Mouse (Mus musculus) ZHBTc4 (cell line): Measurements from ENCODE around the gene Alyref.

Experiments used
- DNase-seq: peaks from one replicate; pipeline ENCODE4 v3.0.0-alpha.2; 2011; ENCODE audit warnings: low read depth, low spot score

Gene Alyref

DNA sequence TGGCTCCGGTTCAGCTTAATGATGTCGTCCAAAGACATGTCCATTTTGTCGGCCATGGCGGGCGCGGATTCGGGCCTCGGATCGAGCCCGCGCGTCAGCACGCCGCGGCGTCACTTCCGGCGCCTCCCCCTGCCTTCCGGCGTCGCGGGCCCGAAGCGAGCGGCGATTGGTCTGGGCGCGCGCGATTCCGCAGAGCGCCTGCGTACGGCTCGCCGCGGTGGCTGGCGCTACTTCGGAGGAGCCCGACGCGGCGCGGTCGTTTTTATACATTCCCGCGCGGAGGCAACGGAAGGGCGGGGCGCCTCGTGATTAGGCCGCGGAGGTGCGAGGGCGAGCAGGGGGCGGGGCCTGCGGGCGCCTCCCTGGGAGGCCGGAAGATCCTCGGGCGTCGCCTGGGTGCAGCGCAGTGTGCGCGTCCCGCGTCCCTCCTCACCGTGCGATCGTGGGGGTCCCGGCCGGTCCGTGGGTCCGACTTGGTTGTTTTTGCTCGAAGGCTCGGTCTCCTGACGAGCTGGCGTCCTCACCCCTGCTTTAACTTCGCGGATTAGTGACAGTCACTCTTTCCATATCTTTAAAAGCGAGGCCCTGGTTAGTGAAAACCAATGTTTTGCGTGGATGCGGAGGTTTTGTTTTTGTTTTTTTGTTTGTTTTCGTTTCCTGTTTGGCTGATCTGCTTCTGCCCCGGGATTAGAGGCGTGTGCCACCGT, at the start of gene Alyref, which contains the start of gene Anapc11:
Gene Alyref, minus strand, starts transcription at position 83 of the 707 bp plus-strand sequence.
Gene Anapc11, plus strand, starts transcription at position 139 of the 707 bp plus-strand sequence.
- DNase-seq: peak; percentile 98

DNA sequence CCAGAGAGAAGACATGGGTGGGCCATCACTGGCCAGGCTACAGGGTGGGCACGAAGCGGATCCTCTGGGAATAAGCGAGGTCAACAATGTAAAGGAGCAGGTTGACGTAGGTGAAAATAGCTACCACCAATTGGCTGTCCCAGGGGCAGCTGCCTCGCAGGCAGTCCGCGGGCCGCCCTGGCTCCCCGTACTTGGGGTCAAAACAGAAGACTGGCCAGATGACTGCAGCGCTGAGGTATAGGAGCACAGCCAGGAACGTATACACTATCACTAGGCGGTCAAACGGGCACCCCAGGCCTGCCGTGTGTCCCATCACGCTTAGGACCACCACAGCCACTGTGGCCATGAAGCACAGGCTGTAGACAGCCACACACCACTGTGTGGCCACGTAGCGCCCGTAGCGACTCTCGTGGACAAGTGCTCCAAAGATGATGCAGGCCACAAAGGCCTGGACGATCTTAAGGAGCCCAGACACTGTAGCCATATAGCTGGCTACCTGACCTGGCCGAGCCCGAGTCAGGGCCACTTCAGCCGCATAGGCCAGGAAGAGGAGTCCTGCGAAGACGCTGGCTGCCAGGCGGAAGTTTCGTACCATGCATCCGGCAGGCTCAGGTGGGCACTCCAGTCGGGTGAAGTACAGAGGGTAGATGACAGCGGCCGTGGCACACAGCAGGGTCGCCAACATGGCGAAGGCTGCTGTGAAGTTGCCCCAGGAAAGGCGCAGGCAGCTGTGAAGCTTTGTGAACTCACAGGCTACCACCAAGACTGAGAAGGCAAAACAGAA, 49.1 kb upstream of the Alyref start:
- DNase-seq: peak; percentile 19

DNA sequence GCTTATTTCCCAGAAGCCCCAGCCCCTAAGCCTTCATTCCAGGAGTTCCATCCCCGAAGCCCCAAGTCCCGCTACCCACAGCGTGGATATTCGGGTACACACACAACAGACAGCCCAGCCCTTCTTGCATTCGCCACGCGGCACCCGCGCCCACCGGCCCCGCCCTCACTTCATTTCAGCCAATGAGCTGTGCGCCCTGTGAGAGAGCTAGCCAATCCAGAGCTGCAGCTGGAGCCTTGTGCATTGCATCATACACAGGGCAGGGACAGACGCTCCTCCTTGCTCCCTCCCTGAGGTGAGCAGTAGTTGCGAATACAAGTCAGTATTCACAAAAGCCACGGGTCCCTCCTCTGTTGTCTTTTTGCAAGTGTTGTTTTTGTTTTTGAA, 45.4 kb upstream of the Alyref start, which contains the start of gene Pycr1:
Gene Pycr1, minus strand, starts transcription at position 169 of the 387 bp plus-strand sequence.
- peak; percentile 96 for DNase-seq

DNA sequence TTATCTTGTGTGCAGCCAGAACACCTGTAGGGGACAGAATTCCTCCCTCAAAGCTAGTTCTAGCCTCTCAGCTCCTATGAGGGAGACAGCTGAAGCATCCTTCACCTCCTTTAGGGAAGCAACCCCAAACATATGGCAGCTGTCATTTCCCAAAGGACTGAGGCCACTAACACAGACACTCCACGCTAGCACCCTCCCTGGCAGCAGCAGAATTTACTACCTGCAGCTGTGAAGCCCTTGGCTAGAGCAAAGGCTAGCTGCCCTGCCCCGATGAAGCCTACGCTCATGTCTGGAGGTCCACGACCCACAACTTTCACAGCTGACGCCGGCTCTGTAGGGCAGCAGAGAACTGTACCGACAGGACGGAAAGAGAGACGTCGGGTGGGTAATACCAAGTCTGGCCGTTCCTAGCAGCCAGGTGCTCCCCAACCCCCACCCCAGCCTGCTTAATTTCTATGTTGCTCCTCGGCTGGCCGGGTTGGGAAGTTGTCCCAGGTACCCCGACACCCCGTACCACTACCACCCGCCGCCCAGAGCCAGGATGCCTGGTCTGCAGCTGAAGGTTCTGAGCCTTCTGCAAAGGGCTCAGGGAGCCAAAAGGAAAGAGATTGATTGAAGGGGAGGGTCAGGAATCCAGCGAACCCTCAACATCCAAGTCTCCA, 44.9 kb upstream of the Alyref start:
- DNase-seq: no peak

DNA sequence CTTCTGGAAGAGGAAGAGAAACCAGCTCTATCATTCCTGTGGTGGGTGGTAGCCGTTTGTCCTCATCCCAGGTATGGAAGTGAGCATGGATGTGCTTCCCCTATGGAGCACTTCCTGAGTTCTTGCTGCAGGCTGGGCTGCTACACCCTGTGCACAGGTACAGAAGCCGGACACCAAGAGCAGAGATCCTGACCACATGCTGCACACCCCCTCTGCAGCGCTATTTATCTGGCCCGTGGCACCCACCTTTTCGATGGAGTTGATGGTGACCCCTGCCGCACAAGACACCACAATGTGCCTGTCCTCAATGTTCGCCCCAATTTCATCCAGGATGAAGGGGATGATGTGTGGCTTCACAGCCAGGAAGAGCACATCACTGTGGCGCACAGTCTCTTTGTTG, 43.7 kb upstream of the Alyref start:
- no peak for DNase-seq

DNA sequence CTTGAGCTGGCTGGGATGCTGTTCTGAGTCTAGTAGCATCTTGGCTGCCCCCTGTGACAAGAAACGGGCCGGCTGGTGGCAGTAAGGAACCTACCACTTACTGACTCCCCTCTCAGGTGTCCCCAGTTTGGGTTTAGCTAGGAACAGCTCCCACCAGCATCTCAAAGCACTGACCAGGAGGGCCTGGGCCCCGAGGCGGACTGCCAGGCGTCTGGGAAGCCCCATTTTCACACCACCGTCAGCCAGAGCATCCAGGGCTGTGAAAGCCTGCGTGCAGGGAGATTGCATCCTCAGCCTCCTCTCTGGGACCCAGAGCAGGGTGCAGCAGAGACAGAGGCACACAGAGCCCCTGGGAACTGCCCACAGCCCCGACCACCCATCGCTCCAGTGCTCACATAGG, 43.1 kb upstream of the Alyref start:
- no peak for DNase-seq

DNA sequence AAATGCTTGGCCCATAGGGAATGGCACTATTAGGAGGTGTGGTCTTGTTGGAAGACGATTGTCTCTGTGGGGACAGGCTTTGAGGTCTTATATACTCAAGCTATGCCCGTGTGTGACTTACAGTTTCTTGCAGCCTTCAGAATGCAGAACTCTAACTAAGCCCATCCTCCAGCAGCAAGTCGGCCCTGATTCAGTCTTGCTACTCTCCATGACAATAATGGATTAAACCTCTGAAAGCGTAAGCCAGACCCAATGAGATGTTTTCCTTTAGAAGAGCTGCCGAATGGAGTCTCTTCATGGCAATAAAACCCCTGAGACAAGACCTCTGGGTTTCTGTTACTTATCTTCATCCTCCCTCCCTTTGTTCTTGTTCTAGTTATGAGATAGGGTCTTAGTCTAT, 36.6 kb upstream of the Alyref start:
- DNase-seq: peak; percentile 51

DNA sequence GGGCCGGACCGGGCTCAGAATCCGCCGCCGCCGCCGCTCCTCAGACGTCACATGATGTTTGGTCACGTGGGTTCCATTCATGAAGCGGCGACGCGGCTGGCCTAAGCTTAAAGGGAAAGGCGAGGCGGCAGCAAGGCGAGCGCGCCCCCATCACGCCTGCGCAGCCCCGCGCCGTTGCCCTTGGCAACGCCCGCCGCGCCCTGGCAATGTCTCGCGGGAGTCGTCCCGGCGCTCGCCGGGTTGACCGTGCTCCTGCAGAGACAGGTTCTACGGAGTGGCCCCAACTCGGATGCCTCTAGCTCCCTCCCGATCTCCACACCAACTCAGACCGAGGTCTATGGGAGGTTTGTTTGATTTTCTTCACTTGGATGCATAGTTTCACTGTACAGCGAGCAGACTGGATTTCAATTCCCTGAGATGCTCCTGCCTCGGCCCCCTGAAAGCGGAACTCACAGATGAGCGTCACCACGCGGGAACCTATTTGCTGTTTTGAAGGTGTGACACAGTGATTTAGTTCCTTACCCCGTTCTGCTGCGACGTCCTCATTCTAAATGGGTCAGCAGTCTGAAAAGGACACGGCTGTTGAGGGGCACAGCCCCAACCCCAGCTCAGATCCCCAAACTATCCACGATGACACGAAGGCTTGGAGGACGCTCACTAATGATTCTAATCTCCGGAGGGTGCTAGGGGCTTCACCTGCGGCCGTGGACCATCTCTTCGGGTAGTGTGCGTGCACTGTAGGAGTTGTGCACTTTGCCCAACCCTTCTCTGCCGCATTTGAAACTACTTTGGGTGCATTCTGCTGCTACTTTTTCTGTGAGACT, 35.6 kb upstream of the Alyref start, which contains the start of gene Mafg:
Gene Mafg, minus strand, starts transcription at position 81 of the 824 bp plus-strand sequence.
- DNase-seq: peak; percentile 99

DNA sequence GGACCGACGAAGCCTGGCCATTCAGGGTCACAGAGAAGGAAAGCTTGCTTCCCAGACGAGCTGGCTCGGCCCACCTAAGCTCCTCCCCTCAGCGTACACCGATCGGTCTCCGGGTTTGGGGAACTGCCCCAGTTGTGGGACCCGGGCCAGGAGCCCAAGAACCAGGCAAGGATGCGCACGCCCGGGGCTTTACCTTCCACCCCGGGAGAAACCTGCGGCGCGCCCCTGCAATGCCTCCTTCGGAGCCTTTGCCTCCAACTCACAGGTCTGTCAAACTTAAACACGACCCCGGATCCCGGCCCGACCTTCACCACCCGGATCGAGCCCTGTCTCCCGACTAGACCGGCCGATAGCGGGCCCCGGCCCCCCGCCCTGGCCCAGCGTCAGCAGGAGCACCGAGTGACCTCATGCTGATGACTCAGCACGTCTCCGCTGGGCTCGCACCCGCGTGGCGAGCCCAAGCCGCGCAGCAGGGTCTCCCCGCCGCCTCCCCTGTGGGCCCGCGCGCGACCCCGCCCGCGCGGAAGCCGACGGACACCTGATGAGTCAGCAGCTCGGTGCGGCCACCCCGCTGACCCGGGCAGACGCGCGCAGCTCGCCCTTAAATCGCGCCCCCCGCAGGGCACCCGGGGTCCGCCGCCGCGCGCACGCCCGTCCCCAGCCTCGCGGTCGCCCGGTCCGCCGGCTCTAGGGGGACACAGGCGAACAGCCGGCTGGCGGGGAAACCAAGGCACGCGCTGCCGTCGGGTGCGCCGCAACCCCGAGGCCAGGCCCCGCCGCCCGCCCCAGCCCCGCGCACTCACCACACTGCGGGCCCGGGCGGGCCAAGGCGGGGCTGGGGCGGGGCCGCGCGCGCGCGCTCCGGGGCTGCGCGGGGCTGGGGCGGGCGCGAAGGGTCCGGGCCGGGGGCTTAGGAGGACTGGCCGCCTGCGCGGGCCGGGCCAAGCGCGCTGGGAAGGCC, 34.7 kb upstream of the Alyref start:
- DNase-seq: peak; percentile 87

DNA sequence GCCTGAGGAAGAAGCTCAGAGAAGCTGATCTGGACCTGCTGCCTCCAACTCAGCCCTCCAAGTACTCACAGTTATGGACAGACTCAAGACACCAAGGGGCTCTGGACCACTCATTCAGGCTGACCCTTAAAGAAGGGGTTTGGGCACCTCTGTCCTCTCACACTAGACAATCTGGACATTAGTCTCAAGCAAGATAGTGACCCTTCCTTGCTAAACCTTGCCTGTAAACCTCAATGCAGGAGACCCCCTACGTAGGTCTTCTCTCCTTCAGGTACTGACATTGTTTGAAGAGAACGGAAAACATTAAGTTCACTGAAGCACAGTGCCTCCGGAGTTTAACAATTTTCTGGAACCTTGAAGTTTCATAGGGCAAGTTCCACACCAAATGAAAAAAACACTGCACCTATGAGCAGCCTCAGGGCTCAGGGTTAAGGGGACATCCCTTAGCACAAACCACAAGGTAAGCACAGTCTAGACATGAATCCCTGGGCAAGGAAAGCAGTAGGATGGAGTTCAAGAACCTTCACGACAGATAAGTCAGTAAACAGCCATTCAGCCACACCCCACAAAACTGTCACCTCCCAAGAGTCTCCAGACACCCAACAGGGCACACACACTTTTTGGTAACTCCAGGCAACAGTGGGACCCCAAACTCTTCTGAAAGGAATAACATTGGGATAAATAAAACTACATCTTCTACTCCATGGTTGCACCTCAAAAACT, 33.7 kb upstream of the Alyref start:
- no peak for DNase-seq

DNA sequence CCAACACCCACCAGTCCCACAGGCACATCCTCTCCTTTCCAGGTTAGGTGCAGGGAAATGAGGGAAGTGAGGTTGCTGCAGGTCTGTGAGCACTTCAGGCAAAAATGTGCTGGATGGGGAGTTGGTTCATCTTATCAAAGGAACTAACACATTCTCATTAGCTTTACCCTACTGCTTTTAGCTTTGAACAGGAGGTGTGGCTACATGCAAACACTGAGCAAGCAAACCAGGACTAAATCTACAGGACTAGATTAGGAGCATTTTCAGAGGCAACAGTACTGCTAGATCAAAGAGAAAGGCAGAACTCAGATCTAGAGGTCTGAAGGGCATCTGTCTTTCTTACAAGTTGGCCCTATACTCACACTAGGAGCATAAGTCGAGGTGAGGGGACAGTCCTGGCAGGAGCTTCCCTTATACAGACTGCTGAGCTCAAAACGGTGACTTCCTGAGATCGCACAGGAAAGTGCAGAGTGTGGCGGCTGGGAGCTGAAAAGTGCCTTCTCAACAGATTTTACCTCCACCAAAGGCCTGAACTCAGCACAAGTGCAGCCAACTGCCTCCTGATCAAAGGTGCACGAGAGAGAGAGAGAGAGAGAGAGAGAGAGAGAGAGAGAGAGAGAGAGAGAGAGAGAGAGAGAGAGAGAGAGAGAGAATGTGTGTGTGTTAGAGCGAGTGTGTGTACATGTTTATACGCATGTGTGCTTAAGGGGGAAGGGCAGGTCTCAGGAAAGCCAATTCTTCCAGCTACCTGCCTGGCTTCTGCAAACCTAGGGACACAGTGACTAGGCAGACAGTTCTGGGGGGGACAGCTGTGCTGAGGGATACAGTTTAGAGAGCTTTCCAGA, 32.9 kb upstream of the Alyref start:
- no peak for DNase-seq

DNA sequence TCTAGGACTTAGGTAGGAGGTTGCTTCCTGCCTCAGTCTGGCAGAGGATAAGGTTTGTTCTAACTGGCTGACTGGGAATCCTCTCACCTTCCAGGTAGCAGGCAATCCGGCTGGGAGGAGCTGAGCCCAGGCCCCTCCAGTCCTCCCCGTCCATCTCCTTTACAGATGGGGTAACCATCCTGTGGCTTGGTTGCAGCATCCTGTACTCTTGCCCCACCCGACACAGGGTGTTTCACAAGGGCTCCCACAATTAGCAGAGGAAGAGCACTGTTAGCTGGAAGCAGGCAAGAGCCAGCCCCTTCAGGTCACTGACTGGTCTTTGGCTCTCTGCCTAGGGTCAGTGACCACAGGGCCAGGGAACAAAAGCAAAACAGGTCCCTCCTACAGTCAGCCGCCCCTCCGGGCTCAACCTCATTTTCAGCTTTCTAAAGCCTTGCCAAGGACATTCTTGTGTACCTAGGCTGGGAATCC, 32.3 kb upstream of the Alyref start:
- no peak for DNase-seq

DNA sequence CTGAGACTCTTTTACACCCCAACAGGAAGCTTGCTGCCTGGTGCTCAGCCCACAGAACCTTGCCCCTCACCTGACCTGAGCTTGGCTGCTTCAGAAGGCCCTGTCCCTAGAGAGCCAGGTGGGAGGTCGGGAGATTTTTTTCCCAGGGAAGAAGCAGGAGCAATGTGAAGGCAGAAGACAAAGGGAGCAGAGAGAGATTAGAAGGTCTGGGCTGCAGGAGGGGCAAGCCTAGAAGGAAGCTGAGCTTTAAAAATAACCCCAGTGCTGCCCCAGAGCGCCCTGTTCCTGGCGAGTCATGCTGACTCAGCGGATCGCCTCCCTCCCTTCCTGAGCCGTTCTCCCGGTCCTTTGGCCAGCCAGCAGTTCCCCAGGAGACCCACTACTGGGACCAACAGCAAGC, 31.7 kb upstream of the Alyref start:
- peak; percentile 59 for DNase-seq

DNA sequence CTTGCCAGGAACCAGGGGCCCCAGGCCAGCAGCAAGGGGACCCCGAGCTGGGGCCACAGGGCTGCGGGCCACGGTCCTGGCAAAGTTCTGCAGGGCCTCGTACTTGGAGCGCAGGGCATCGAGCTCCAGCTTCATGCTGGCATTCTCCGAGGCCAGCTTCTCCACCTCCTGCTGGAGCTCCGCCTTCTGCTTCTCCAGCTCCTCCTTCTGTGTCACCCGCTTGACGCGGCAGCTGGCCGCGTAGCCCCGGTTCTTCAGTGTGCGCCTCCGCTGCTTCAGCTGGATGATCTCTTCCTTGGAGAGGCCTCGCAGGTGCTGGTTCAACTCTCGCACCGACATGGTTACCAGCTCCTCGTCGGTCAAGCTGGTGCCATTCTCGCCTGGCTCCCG, 31.2 kb upstream of the Alyref start:
- peak; percentile 67 for DNase-seq

DNA sequence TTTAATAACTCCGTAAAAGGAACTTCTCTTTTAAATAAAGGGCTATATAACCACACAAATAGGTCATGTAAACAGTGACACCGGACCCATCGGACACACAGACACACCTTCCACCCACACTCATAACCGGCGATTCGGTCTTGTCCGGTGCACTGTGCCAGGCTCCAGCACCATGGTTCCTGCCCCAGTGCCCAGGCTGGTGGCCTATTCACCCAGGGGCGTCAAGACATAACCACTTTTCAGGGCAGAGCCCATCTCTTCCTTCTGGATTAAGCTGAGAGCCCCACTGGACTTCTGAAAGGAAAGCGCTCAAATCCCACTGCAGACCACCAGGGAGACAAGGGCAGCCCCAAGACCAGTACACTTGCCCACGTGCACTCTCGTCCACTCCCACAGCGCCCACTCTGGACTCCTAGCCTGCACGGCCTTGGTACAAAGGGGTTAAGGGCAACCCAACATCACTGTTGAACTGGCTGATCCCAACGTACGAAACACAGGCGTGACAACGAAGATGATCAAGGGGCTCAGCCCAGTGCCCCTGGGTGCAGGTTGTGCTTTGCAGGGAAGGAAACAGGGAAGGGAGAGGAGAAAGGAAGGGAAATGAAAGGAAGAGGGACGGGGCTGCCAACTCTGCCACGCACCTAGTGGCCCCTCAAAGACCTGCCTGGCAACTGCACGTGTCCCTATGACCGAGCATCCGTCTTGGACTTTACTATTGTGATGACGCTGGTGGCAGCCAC, 30.6 kb upstream of the Alyref start:
- DNase-seq: no peak

DNA sequence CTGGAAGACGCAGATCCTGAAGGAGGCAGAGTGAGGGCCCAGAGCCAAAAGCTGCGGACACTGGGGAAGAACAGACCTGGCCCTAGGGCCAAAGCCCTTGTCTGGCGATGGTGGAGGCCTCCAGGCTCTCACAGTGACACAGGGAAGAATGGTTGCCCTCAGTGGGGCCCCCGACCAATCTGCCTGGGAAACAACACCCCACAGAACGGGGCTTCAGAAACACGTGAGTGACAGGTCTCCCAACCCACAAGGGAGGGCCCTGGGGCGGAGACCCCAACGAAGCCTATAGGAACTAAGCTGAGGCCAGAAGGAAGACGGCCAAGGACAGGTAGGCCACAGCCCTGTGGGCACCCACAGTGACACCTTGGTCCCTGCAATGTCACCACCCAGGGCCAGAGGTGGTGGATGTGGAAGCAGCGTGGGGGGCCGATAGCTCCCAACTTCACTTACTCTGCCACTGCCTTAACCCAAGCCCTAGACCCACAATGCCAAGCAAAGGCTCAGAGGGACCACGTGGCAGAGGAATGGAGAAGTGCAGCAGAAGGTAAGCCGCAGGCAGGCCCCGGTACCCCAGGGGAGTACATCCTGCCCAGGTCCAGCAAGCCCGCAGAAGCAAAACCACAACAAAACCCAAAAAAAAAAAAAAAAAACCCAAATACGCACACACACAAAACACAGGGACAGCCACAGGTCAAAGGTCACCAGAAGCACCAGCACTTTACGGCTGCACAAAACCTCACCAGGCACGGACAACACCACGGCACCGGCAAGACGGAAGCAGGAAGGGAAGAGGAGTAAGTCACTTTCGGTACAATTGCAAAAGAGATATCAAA, 29.5 kb upstream of the Alyref start:
- DNase-seq: peak; percentile 37
